Mouse (Mus musculus): Measurements from ENCODE around the gene Gnb1. TPM values are rescaled to one million over a fixed set of nuclear protein-coding genes. Genes with fewer than 3 reads are reported as not detected.
"Not testable (repeated sequence)": the region's sequence is repeated elsewhere in the genome, so short reads cannot be mapped to it uniquely, and the experiment has no call there.

The Gnb1 gene
- total RNA-seq, 2 experiments from 2014 or later = 48.8 to 75.8 TPM

DNA sequence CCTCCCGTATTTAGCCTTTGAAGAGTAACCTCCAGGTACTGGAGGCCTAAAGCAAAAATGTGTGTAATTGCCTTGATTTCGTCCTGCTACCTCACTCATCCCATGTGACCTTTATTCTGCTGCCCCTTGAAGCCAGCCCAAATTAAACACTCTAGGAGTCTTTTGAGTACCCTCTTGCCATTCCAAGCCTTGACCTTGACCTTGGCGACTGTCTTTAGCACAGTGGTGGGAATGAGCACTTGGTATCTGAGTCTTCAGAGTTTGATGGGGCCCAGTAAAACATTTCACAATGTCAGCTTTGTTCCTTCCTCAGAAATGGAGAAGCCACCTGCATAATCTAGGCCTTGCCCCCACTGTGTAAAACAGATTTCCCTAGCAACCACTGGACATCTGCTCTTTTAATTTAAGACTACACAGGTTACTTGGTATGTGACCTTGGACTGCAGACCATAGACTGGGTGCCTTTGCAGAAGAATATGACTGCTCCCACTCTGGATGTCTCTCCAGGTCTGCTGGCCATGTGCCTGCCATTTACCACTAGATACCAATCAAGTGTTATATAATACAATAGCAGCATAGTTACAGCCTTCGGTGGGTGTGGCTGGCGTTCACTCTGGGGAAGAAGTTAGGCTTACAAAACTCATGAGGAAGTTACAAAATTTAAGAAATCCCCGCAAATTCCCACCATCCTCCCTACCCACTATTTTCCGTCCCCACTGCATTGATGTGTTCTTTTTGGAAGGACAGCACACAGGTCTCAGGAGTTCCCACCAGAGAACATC lies 70.7 kb downstream of the Gnb1 start, which contains the start of gene Nadk:
TSS of gene Nadk (plus strand) at position 718 of the 782 bp plus-strand sequence.
- no peak for TF ChIP-seq CTCF (IDR thresholded peaks at IDR 0.05)
- peak; percentile 45 for DNase-seq
- peak within 1 kb of the TSS; percentile 76 for H3K4me3 ChIP-seq
- peak within 1 kb of the TSS; percentile 96 for H3K27ac ChIP-seq
- intact Hi-C loops (cut with DNase I) = loop anchor here (2.0 kb wide), 1 partner anchor 69 kb away; no protein-coding TSS in a partner anchor

- DNase-seq = peak; percentile 75
- peak overlapping the region; percentile 76 for H3K4me3 ChIP-seq
- H3K27ac ChIP-seq = peak overlapping the region; percentile 96
- intact Hi-C loops (cut with DNase I) = no loop called here
- TF ChIP-seq CTCF (IDR thresholded peaks at IDR 0.05) = no peak
Measured at GRCm38 (mm10) chr4:155562725-155563399, 71.7 kb downstream of the Gnb1 start.

DNA sequence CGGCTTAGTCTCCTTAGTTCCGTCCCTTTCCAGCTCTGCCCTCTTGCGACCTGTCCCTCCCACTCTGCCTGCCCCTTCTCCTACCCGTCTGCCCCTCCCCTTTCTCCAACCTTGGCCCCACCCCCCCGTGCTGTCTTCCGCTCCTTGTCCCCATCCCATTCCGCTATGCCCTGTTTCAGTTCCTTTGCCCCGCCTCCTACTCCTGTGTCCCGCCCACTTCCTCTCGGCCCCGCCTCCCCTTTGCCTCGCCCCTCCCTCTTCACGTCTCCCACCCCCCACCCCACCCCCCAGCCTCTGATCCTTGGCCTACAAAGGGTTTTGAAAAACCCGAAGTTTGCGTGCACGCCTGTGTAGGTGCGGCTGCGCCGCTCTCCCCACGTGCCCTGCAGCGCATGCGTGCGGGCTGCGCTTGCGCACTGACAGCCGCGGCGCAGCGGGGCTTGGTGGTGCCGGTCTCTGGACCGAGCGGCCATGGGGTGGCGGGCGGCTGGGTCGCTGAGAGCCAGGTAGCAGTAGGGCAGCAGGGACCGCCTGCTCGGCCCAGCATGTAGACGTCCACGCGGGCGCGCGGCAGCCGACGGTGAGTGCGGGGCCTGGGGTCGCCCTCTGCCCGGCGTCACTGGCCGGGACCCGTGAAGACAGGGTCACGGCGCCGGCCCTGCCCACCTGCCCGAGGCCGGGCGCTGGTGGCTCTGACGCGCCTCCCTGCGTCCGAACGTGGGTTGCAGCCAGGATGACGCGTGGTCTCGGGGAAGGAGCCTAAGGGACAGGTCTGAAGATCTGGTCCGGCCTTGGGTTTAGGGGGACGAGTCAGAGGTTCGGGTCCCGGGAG lies 72.5 kb downstream of the Gnb1 start:
- intact Hi-C loops (cut with DNase I) = no loop called here
- Histone ChIP-seq H3K27ac (peak overlapping the region; percentile 96), H3K4me3 (peak overlapping the region; percentile 76)
- TF ChIP-seq CTCF (IDR thresholded peaks at IDR 0.05) = peak; percentile 46; the same call in 1 of the 2 replicates
- DNase-seq = peak; percentile 96

- peak overlapping the region; percentile 96 for H3K27ac ChIP-seq
- TF ChIP-seq CTCF (IDR thresholded peaks at IDR 0.05) = no peak
- peak; percentile 81 for DNase-seq
- H3K4me3 ChIP-seq = peak overlapping the region; percentile 76
- intact Hi-C loops (cut with DNase I) = loop anchor here (5.0 kb wide), 1 partner anchor 192 kb away; no protein-coding TSS in a partner anchor
Measured at GRCm38 (mm10) chr4:155564315-155565069, 73.3 kb downstream of the Gnb1 start.

GRCm38 (mm10) chr4:155566555-155566954 lies 75.4 kb downstream of the Gnb1 start:
- Histone ChIP-seq H3K27ac (peak overlapping the region; percentile 38), H3K4me3 (no peak overlapping the region; the same call in 1 of the 2 replicates)
- DNase-seq = no peak
- no peak for TF ChIP-seq CTCF (IDR thresholded peaks at IDR 0.05)
- intact Hi-C loops (cut with DNase I) = loop anchor here (5.0 kb wide), 1 partner anchor 194 kb away; no protein-coding TSS in a partner anchor

- no peak for DNase-seq
- intact Hi-C loops (cut with DNase I) = loop anchor here (1.0 to 5.0 kb wide), 2 partner anchors 87 to 196 kb away; no protein-coding TSS in a partner anchor
- peak; percentile 84 for TF ChIP-seq CTCF (IDR thresholded peaks at IDR 0.05)
- Histone ChIP-seq H3K27ac (peak overlapping the region; percentile 61), H3K4me3 (no peak overlapping the region)
Measured at GRCm38 (mm10) chr4:155568170-155568569, 77.0 kb downstream of the Gnb1 start.

DNA sequence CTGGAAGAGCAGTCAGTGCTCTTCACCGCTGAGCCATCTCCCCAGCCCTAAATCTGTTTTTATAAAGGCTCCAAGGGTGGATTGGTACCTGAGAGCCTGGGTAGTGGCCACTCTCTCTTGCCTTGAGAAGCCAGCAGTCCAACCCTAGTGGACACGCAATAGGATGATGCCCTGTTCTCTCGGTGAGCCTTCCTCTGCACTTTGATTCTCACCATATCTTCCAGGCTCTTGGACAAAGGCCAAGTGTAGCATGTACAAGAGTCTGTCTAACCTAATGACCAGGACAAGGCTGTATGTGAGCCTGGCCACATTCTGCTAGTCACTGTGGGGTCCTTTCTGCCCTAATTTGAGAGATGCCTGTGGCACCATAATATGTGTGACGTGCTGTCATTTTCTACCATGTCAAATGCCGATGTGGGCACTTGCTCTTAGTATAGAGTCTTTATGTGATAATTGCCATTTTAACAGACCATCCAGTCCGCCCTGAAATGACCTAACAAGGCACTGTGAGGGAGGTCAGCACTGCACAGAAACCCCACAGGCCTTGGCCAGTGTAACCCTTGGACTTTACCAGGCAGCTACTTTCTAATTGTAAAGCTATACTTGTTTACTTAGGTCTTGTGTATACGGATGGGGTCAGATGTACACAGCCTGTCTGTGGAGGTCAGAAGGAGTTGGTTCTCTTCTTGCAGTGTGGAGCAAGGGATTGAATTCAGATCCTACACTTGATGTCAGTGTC lies 77.6 kb downstream of the Gnb1 start:
- Histone ChIP-seq H3K4me3 (no peak overlapping the region), H3K27ac (peak overlapping the region; percentile 61)
- TF ChIP-seq CTCF (IDR thresholded peaks at IDR 0.05) = no peak
- intact Hi-C loops (cut with DNase I) = loop anchor here (1.0 to 5.0 kb wide), 2 partner anchors 88 to 196 kb away; no protein-coding TSS in a partner anchor
- DNase-seq = no peak

DNA sequence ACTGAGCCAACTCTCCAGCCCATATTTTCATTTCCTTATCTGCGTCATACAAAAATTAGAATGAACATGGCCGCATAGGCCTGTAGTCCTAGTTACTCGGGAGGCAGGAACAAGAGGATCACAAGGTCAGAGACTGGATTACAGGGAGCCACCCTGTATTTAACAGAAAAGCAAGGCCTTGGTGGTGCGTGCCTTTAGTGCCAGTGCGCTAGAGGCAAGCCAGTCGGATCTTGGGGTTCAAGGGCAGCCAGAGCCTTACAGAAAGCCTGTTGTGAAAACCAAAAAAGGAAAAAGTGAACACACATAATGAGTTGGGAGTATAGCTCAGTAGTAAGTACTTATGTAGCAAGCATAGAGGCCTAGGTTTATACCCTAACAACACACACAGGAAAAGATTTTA lies 78.7 kb downstream of the Gnb1 start:
- intact Hi-C loops (cut with DNase I) = loop anchor here (5.0 kb wide), 1 partner anchor 198 kb away; no protein-coding TSS in a partner anchor
- Histone ChIP-seq H3K4me3 (no peak overlapping the region), H3K27ac (peak overlapping the region; percentile 63; the same call in 1 of the 2 replicates)
- TF ChIP-seq CTCF (IDR thresholded peaks at IDR 0.05) = no peak
- no peak for DNase-seq

GRCm38 (mm10) chr4:155570315-155570714 lies 79.2 kb downstream of the Gnb1 start:
- H3K4me3 ChIP-seq; DNase-seq; intact Hi-C loops (cut with DNase I): not testable (repeated sequence)
- peak overlapping the region; percentile 63; the same call in 1 of the 2 replicates for H3K27ac ChIP-seq

DNA sequence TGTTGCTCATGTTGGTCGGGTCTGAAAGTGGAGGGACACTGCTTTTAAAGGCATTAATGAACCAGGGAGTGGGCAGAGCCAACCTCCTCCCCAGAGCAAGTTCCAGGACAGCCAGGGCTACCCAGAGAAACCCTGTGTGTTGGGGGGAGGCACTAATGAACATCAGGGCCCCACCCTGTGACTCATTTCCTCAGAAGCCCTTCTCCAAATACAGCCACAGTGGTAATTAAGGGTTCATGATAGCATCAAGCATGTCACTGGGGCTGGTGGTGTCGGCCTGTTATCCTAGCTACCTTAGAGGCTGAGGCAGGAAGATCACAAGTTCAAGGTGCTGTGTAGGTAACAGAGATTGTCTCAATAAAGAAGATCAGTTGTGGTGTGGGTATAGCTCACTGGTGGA lies 80.3 kb downstream of the Gnb1 start:
- H3K27ac ChIP-seq = peak overlapping the region; percentile 73
- intact Hi-C loops (cut with DNase I) = no loop called here
- H3K4me3 ChIP-seq = no peak overlapping the region
- DNase-seq = no peak
- no peak for TF ChIP-seq CTCF (IDR thresholded peaks at IDR 0.05)

- Histone ChIP-seq H3K27ac (peak overlapping the region; percentile 92), H3K4me3 (0 out of 2 replicates have a peak overlapping the region, but pooled peaks have one; percentile 1)
- intact Hi-C loops (cut with DNase I) = no loop called here
- TF ChIP-seq CTCF (IDR thresholded peaks at IDR 0.05) = no peak
- DNase-seq = no peak
Measured at GRCm38 (mm10) chr4:155573155-155573554, 82.0 kb downstream of the Gnb1 start.

Data from gastrocnemius, adult 2 months (tissue).